Mouse (Mus musculus): ENCODE results near the gene Gm20388. TPM values are rescaled to one million over a fixed set of nuclear protein-coding genes. Genes with fewer than 3 reads are reported as not detected.

Gene Gm20388
- polyA plus RNA-seq, 1 experiment from 2014 or later: not detected

- WGBS: 66% methylated on average over 2 of the region's 2 CpGs
- Histone ChIP-seq H3K4me3 (no peak overlapping the region), H3K27me3 (no peaks in the 10 kb centered on the region), H3K4me1 (peaks cover 8% of the 10 kb centered on the region), H3K9me3 (no peaks in the 10 kb centered on the region), H3K9ac (replicated peaks) (no peak overlapping the region), H3K4me2 (replicated peaks) (no peak overlapping the region), H3K27ac (replicated peaks) (no peak overlapping the region), H3K36me3 (no peaks in the 10 kb centered on the region)
- ATAC-seq (replicated peaks): no peak
These were observed 3076.6 kb downstream of the Gm20388 start for GRCm38 (mm10) chr8:122987255-122987654.

GRCm38 (mm10) chr8:122988955-122989354 lies 3078.3 kb downstream of the Gm20388 start:
- no peaks in the 10 kb centered on the region for H3K36me3 ChIP-seq
- H3K9ac ChIP-seq (replicated peaks): no peak overlapping the region
- H3K27ac ChIP-seq (replicated peaks): no peak overlapping the region
- ATAC-seq (replicated peaks): no peak
- WGBS: 92% methylated on average over 3 of the region's 3 CpGs
- no peaks in the 10 kb centered on the region for H3K9me3 ChIP-seq
- H3K4me2 ChIP-seq (replicated peaks): no peak overlapping the region
- H3K4me3 ChIP-seq: no peak overlapping the region
- no peaks in the 10 kb centered on the region for H3K27me3 ChIP-seq
- H3K4me1 ChIP-seq: peaks cover 14% of the 10 kb centered on the region

- H3K4me1 ChIP-seq: peaks cover 16% of the 10 kb centered on the region
- no peaks in the 10 kb centered on the region for H3K36me3 ChIP-seq
- ATAC-seq (replicated peaks): no peak
- H3K4me3 ChIP-seq: no peak overlapping the region
- H3K27ac ChIP-seq (replicated peaks): no peak overlapping the region
- no peak overlapping the region for H3K4me2 ChIP-seq (replicated peaks)
- 93% methylated on average over 2 of the region's 2 CpGs for WGBS
- no peaks in the 10 kb centered on the region for H3K27me3 ChIP-seq
- H3K9me3 ChIP-seq: no peaks in the 10 kb centered on the region
- no peak overlapping the region for H3K9ac ChIP-seq (replicated peaks)
These were observed 3079.3 kb downstream of the Gm20388 start for GRCm38 (mm10) chr8:122989976-122990375.

GRCm38 (mm10) chr8:122991368-122991767 lies 3080.7 kb downstream of the Gm20388 start:
- Histone ChIP-seq H3K9ac (replicated peaks) (no peak overlapping the region), H3K4me2 (replicated peaks) (no peak overlapping the region), H3K36me3 (no peaks in the 10 kb centered on the region), H3K4me1 (peaks cover 16% of the 10 kb centered on the region), H3K27ac (replicated peaks) (no peak overlapping the region), H3K4me3 (no peak overlapping the region), H3K9me3 (no peaks in the 10 kb centered on the region), H3K27me3 (no peaks in the 10 kb centered on the region)
- ATAC-seq (replicated peaks): no peak
- WGBS: 93% methylated on average over 5 of the region's 5 CpGs

GRCm38 (mm10) chr8:122992296-122992695 lies 3081.7 kb downstream of the Gm20388 start:
- Histone ChIP-seq H3K27me3 (no peaks in the 10 kb centered on the region), H3K9ac (replicated peaks) (no peak overlapping the region), H3K4me3 (no peak overlapping the region), H3K9me3 (no peaks in the 10 kb centered on the region), H3K4me2 (replicated peaks) (no peak overlapping the region), H3K27ac (replicated peaks) (no peak overlapping the region), H3K36me3 (no peaks in the 10 kb centered on the region), H3K4me1 (peaks cover 14% of the 10 kb centered on the region)
- 53% methylated on average over 2 of the region's 2 CpGs for WGBS
- no peak for ATAC-seq (replicated peaks)

- 93% methylated on average over 3 of the region's 3 CpGs for WGBS
- Histone ChIP-seq H3K4me3 (no peak overlapping the region), H3K27ac (replicated peaks) (no peak overlapping the region), H3K9me3 (no peaks in the 10 kb centered on the region), H3K4me2 (replicated peaks) (no peak overlapping the region), H3K4me1 (peaks cover 12% of the 10 kb centered on the region), H3K36me3 (no peaks in the 10 kb centered on the region), H3K9ac (replicated peaks) (no peak overlapping the region), H3K27me3 (no peaks in the 10 kb centered on the region)
- no peak for ATAC-seq (replicated peaks)
These were observed 3082.4 kb downstream of the Gm20388 start for GRCm38 (mm10) chr8:122993031-122993430.

- ATAC-seq (replicated peaks): no peak
- H3K4me3 ChIP-seq: no peak overlapping the region
- H3K27ac ChIP-seq (replicated peaks): no peak overlapping the region
- WGBS: 75% methylated on average over 5 of the region's 5 CpGs
- no peak overlapping the region for H3K4me2 ChIP-seq (replicated peaks)
- H3K4me1 ChIP-seq: peaks cover 17% of the 10 kb centered on the region
- H3K36me3 ChIP-seq: no peaks in the 10 kb centered on the region
- no peaks in the 10 kb centered on the region for H3K9me3 ChIP-seq
- H3K27me3 ChIP-seq: no peaks in the 10 kb centered on the region
- no peak overlapping the region for H3K9ac ChIP-seq (replicated peaks)
These were observed 3083.1 kb downstream of the Gm20388 start for GRCm38 (mm10) chr8:122993740-122994139.

- Histone ChIP-seq H3K4me3 (no peak overlapping the region), H3K9me3 (no peaks in the 10 kb centered on the region), H3K27ac (replicated peaks) (no peak overlapping the region), H3K4me1 (peaks cover 24% of the 10 kb centered on the region), H3K36me3 (no peaks in the 10 kb centered on the region), H3K4me2 (replicated peaks) (no peak overlapping the region), H3K9ac (replicated peaks) (no peak overlapping the region), H3K27me3 (no peaks in the 10 kb centered on the region)
- WGBS: 81% methylated on average over 4 of the region's 4 CpGs
- no peak for ATAC-seq (replicated peaks)
These were observed 3087.3 kb downstream of the Gm20388 start for GRCm38 (mm10) chr8:122997963-122998362.

GRCm38 (mm10) chr8:123000311-123000710 lies 3089.7 kb downstream of the Gm20388 start:
- WGBS: 78% methylated on average over 2 of the region's 2 CpGs
- no peak for ATAC-seq (replicated peaks)

GRCm38 (mm10) chr8:123004033-123004922 lies 3093.6 kb downstream of the Gm20388 start:
- Histone ChIP-seq H3K9ac (replicated peaks) (no peak overlapping the region), H3K4me2 (replicated peaks) (no peak overlapping the region), H3K4me3 (no peak overlapping the region), H3K4me1 (peaks cover 35% of the 10 kb centered on the region), H3K27me3 (no peaks in the 10 kb centered on the region), H3K9me3 (no peaks in the 10 kb centered on the region), H3K27ac (replicated peaks) (no peak overlapping the region), H3K36me3 (no peaks in the 10 kb centered on the region)
- ATAC-seq (replicated peaks): no peak
- 77% methylated on average over 14 of the region's 14 CpGs for WGBS

More at GRCm38 (mm10) chr8:123000311-123000710, 3089.7 kb downstream of the Gm20388 start:
- no peaks in the 10 kb centered on the region for H3K9me3 ChIP-seq
- no peak overlapping the region for H3K27ac ChIP-seq (replicated peaks)
- no peak overlapping the region for H3K4me2 ChIP-seq (replicated peaks)
- no peak overlapping the region for H3K4me3 ChIP-seq
- peaks cover 28% of the 10 kb centered on the region for H3K4me1 ChIP-seq
- no peaks in the 10 kb centered on the region for H3K36me3 ChIP-seq
- no peak overlapping the region for H3K9ac ChIP-seq (replicated peaks)
- H3K27me3 ChIP-seq: no peaks in the 10 kb centered on the region

GRCm38 (mm10) chr8:123005328-123005727 lies 3094.7 kb downstream of the Gm20388 start:
- ATAC-seq (replicated peaks): no peak
- no peak overlapping the region for H3K4me2 ChIP-seq (replicated peaks)
- 75% methylated on average over 3 of the region's 3 CpGs for WGBS

GRCm38 (mm10) chr8:123005805-123006204 lies 3095.2 kb downstream of the Gm20388 start:
- no peak overlapping the region for H3K4me3 ChIP-seq
- H3K36me3 ChIP-seq: no peaks in the 10 kb centered on the region
- peaks cover 27% of the 10 kb centered on the region for H3K4me1 ChIP-seq
- no peak overlapping the region for H3K27ac ChIP-seq (replicated peaks)
- WGBS: 92% methylated on average over 5 of the region's 5 CpGs
- H3K4me2 ChIP-seq (replicated peaks): no peak overlapping the region
- H3K9me3 ChIP-seq: no peaks in the 10 kb centered on the region
- ATAC-seq (replicated peaks): no peak
- H3K27me3 ChIP-seq: no peaks in the 10 kb centered on the region
- no peak overlapping the region for H3K9ac ChIP-seq (replicated peaks)

More at GRCm38 (mm10) chr8:123005328-123005727, 3094.7 kb downstream of the Gm20388 start:
- Histone ChIP-seq H3K9me3 (no peaks in the 10 kb centered on the region), H3K27ac (replicated peaks) (no peak overlapping the region), H3K4me1 (peaks cover 31% of the 10 kb centered on the region), H3K9ac (replicated peaks) (no peak overlapping the region), H3K4me3 (no peak overlapping the region), H3K27me3 (no peaks in the 10 kb centered on the region), H3K36me3 (no peaks in the 10 kb centered on the region)

GRCm38 (mm10) chr8:123011321-123011720 lies 3100.7 kb downstream of the Gm20388 start:
- Histone ChIP-seq H3K36me3 (no peaks in the 10 kb centered on the region), H3K9me3 (no peaks in the 10 kb centered on the region), H3K27ac (replicated peaks) (no peak overlapping the region), H3K4me2 (replicated peaks) (no peak overlapping the region), H3K9ac (replicated peaks) (no peak overlapping the region), H3K4me3 (no peak overlapping the region), H3K27me3 (no peaks in the 10 kb centered on the region), H3K4me1 (peaks cover 8% of the 10 kb centered on the region)
- ATAC-seq (replicated peaks): no peak

All from forebrain, embryonic 15.5 days (tissue).